Mouse (Mus musculus): ENCODE measurements at regions not wholly inside any gene's neighbourhood (a gene's known extent, or its start where the extent isn't known, plus 50 kb on each side); places are given as distances from the start of the nearest gene placed in this dataset.
"Not testable (repeated sequence)": the region's sequence is repeated elsewhere in the genome, so short reads cannot be mapped to it uniquely, and the experiment has no call there.

DNA sequence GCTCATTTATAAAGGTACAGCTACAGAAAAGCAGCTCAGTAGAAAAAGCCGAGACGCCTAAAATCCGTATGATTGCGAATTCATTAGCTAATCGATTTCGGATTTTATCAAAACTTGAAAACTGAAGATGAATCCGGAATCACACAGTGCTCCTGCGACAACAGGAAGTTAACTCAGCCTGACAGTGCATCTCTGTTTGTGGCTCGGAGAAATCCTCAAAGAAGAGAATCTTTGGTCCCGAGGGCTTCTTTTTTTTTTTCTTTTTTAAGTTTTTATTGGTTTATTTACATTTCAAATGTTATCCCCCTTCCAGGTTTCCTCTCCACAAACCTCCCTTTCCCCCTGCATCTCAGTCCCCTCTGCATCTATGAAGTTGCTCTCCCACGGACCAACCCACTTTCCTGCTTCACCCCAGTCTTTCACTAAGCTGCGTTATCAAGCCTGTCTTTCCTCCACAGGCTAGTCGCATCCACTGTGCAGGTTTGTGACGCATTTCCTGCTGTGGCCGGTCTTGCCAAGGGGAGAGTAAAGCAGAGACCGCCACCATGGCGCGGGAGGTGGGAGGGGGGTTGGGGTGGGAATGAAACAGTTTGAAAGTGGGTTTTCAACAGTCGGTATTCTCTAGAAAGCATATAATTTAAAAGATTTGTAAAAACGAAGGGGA is 593.4 kb upstream of the Snrpn start:
- H3K4me2 ChIP-seq: peak overlapping the region; percentile 45
- H3K36me3 ChIP-seq (ENCODE audit: control insufficient read depth, insufficient read depth, low read length); H3K9ac ChIP-seq (ENCODE audit: low read depth, low read length); H3K4me1 ChIP-seq (ENCODE audit: control insufficient read depth, insufficient read depth, low read length); H3K27ac ChIP-seq (ENCODE audit: low read depth, low read length); H3K27me3 ChIP-seq (ENCODE audit: control insufficient read depth, insufficient read depth, low read length); H3K9me3 ChIP-seq (replicated peaks; ENCODE audit: control insufficient read depth, low read length); H3K4me3 ChIP-seq (ENCODE audit: low read depth, low read length): not testable (repeated sequence)
- ATAC-seq (replicated peaks; ENCODE audit: insufficient number of reproducible peaks, low FRiP score, low TSS enrichment): 0 out of 2 replicates have a peak, but pooled peaks have one; percentile 49
- 41% methylated on average over 20 of the region's 20 CpGs for WGBS (ENCODE audit: insufficient replicate concordance)

- not testable (repeated sequence) for H3K27me3 ChIP-seq (ENCODE audit: control insufficient read depth, insufficient read depth, low read length); H3K4me3 ChIP-seq (ENCODE audit: low read depth, low read length); H3K4me1 ChIP-seq (ENCODE audit: control insufficient read depth, insufficient read depth, low read length); ATAC-seq (replicated peaks; ENCODE audit: insufficient number of reproducible peaks, low FRiP score, low TSS enrichment); H3K9me3 ChIP-seq (replicated peaks; ENCODE audit: control insufficient read depth, low read length); H3K27ac ChIP-seq (ENCODE audit: low read depth, low read length); H3K36me3 ChIP-seq (ENCODE audit: control insufficient read depth, insufficient read depth, low read length); H3K4me2 ChIP-seq; H3K9ac ChIP-seq (ENCODE audit: low read depth, low read length)
- 12% methylated on average over 5 of the region's 5 CpGs for WGBS (ENCODE audit: insufficient replicate concordance)
Measured at GRCm38 (mm10) chr7:60728108-60728721, 588.2 kb upstream of the Snrpn start.
